Mouse (Mus musculus): ENCODE measurements at regions not wholly inside any gene's neighbourhood (a gene's known extent, or its start where the extent isn't known, plus 50 kb on each side); places are given as distances from the start of the nearest gene placed in this dataset.

DNA sequence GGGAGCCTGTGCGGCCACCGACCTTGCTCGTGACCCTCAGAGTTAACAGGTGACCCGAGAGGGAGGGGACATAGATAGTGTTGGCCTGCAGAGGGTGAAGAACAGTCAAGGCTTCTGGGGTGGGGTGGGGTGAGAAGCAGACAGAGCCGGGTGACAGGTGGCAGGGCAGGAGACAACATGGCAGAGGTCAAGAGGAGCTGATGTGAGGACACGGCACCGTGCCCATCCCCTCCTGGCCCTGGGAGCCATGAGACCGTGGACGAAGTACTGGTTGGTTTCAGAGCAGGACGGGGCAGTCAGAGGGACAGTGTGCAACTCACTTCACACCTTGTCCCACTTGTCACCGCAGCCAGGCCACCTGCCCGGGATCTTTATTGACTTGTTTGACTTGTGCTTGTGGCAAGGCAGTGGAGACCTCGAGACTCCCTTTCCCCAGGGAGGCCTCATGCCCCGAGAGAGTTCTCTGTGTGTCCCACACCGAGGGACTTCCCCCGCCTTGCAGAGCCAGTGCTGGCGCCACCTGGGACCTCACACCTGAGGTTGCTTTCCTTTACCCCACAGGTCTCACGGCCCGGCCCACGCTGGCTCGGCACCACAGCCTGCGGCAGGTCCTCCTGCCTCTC lies 65.4 kb upstream of the Tmem189 start:
- Histone ChIP-seq H3K36me3 (ENCODE audit: control insufficient read depth, insufficient read depth, low read length) (no peaks in the 10 kb centered on the region), H3K27ac (ENCODE audit: low read depth, low read length) (no peak overlapping the region), H3K4me2 (no peak overlapping the region), H3K27me3 (replicated peaks; ENCODE audit: control insufficient read depth, insufficient read depth, low read length) (no peaks in the 10 kb centered on the region), H3K9ac (ENCODE audit: low read depth, low read length) (no peak overlapping the region), H3K4me3 (ENCODE audit: low read depth, low read length) (no peak overlapping the region), H3K4me1 (replicated peaks; ENCODE audit: control insufficient read depth, insufficient read depth, low read length) (peaks cover 25% of the 10 kb centered on the region), H3K9me3 (ENCODE audit: control insufficient read depth, low read length) (no peaks in the 10 kb centered on the region)
- DNase-seq (ENCODE audit: low spot score) (no peak), ATAC-seq (replicated peaks; ENCODE audit: low FRiP score) (no peak)
- WGBS = 69% methylated on average over 22 of the region's 22 CpGs

GRCm38 (mm10) chr2:167753898-167754297 lies 64.3 kb upstream of the Tmem189 start:
- Histone ChIP-seq H3K4me1 (replicated peaks; ENCODE audit: control insufficient read depth, insufficient read depth, low read length) (peaks cover 24% of the 10 kb centered on the region), H3K27ac (ENCODE audit: low read depth, low read length) (no peak overlapping the region), H3K4me3 (ENCODE audit: low read depth, low read length) (no peak overlapping the region), H3K27me3 (replicated peaks; ENCODE audit: control insufficient read depth, insufficient read depth, low read length) (no peaks in the 10 kb centered on the region), H3K9me3 (ENCODE audit: control insufficient read depth, low read length) (no peaks in the 10 kb centered on the region), H3K4me2 (no peak overlapping the region), H3K36me3 (ENCODE audit: control insufficient read depth, insufficient read depth, low read length) (no peaks in the 10 kb centered on the region), H3K9ac (ENCODE audit: low read depth, low read length) (no peak overlapping the region)
- 0 out of 2 replicates have a peak, but pooled peaks have one; percentile 29 for ATAC-seq (replicated peaks; ENCODE audit: low FRiP score)
- DNase-seq (ENCODE audit: low spot score) = no peak
- WGBS = 31% methylated on average over 9 of the region's 9 CpGs

DNA sequence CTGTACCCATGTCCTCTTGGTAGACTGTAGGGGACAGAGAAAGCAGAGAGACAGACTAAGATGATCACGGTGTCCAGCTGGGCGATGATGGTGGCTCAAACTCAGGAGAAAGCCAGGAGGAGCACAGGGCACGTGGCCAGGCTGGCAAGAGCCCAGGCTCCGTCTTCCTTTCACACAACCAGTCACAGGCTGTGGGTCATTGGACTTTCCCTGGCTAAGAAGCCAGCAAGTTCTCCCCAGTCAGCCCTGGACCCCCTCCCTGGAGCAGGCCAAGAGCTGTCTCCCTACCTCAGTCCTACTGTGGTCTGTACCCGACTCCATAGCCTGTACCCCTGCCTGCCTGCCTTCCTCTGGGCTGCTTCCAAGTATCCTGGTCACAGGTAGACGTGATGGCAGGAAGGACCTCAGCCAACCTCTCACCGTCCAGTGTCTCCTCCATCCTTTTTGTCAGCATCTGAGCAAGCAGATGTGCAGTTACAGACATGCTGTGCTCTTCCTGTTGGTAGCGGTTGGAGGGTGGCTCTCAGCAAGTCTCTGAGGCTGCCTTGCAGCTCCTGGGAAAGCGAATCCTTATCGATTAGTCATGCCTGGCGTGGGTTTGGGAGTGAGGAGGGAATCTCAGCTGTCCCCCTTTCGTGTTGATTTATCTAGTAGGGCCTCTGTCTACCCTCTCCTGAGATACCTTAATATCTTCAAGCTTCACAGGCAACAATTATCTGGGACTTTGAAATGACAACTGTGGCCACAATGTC lies 63.4 kb upstream of the Tmem189 start:
- H3K9ac ChIP-seq (ENCODE audit: low read depth, low read length) = no peak overlapping the region
- H3K27ac ChIP-seq (ENCODE audit: low read depth, low read length) = no peak overlapping the region
- H3K4me1 ChIP-seq (replicated peaks; ENCODE audit: control insufficient read depth, insufficient read depth, low read length) = peaks cover 24% of the 10 kb centered on the region
- WGBS = 57% methylated on average over 12 of the region's 12 CpGs
- H3K4me2 ChIP-seq = no peak overlapping the region
- H3K4me3 ChIP-seq (ENCODE audit: low read depth, low read length) = no peak overlapping the region
- no peak for ATAC-seq (replicated peaks; ENCODE audit: low FRiP score)
- H3K27me3 ChIP-seq (replicated peaks; ENCODE audit: control insufficient read depth, insufficient read depth, low read length) = no peaks in the 10 kb centered on the region
- H3K36me3 ChIP-seq (ENCODE audit: control insufficient read depth, insufficient read depth, low read length) = no peaks in the 10 kb centered on the region
- DNase-seq (ENCODE audit: low spot score) = no peak
- H3K9me3 ChIP-seq (ENCODE audit: control insufficient read depth, low read length) = no peaks in the 10 kb centered on the region

DNA sequence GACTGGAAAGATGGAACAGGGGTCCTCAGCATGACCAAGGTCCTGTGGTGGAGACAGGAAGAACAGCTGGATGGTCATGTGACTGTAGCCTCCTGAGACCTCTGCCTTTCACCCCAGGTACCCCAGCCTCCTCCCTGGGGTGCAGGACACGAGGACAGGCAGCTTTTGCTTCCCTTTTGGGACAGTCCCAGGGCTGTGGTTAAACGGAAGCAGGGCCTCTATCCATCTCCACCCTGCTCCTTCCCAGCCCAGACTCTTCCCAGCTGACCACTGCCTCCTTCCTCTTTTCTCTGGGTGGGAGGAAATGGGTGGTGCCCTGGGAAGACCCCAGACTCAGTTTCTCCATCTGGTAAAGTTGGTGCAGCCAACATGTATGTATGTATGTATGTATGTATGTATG lies 62.0 kb upstream of the Tmem189 start:
- no peak for DNase-seq (ENCODE audit: low spot score)
- H3K4me3 ChIP-seq (ENCODE audit: low read depth, low read length) = no peak overlapping the region
- H3K4me2 ChIP-seq = no peak overlapping the region
- no peaks in the 10 kb centered on the region for H3K9me3 ChIP-seq (ENCODE audit: control insufficient read depth, low read length)
- no peak overlapping the region for H3K9ac ChIP-seq (ENCODE audit: low read depth, low read length)
- no peaks in the 10 kb centered on the region for H3K36me3 ChIP-seq (ENCODE audit: control insufficient read depth, insufficient read depth, low read length)
- 34% methylated on average over 2 of the region's 2 CpGs for WGBS
- H3K27ac ChIP-seq (ENCODE audit: low read depth, low read length) = no peak overlapping the region
- H3K4me1 ChIP-seq (replicated peaks; ENCODE audit: control insufficient read depth, insufficient read depth, low read length) = peaks cover 25% of the 10 kb centered on the region
- H3K27me3 ChIP-seq (replicated peaks; ENCODE audit: control insufficient read depth, insufficient read depth, low read length) = no peaks in the 10 kb centered on the region
- ATAC-seq (replicated peaks; ENCODE audit: low FRiP score) = no peak

GRCm38 (mm10) chr2:167748297-167748696 lies 58.7 kb upstream of the Tmem189 start:
- Histone ChIP-seq H3K4me1 (replicated peaks; ENCODE audit: control insufficient read depth, insufficient read depth, low read length) (peaks cover 13% of the 10 kb centered on the region), H3K27ac (ENCODE audit: low read depth, low read length) (no peak overlapping the region), H3K4me3 (ENCODE audit: low read depth, low read length) (no peak overlapping the region), H3K9me3 (ENCODE audit: control insufficient read depth, low read length) (no peaks in the 10 kb centered on the region), H3K36me3 (ENCODE audit: control insufficient read depth, insufficient read depth, low read length) (no peaks in the 10 kb centered on the region), H3K9ac (ENCODE audit: low read depth, low read length) (no peak overlapping the region), H3K4me2 (no peak overlapping the region), H3K27me3 (replicated peaks; ENCODE audit: control insufficient read depth, insufficient read depth, low read length) (no peaks in the 10 kb centered on the region)
- 90% methylated on average over 6 of the region's 6 CpGs for WGBS
- ATAC-seq (replicated peaks; ENCODE audit: low FRiP score) (no peak), DNase-seq (ENCODE audit: low spot score) (no peak)

DNA sequence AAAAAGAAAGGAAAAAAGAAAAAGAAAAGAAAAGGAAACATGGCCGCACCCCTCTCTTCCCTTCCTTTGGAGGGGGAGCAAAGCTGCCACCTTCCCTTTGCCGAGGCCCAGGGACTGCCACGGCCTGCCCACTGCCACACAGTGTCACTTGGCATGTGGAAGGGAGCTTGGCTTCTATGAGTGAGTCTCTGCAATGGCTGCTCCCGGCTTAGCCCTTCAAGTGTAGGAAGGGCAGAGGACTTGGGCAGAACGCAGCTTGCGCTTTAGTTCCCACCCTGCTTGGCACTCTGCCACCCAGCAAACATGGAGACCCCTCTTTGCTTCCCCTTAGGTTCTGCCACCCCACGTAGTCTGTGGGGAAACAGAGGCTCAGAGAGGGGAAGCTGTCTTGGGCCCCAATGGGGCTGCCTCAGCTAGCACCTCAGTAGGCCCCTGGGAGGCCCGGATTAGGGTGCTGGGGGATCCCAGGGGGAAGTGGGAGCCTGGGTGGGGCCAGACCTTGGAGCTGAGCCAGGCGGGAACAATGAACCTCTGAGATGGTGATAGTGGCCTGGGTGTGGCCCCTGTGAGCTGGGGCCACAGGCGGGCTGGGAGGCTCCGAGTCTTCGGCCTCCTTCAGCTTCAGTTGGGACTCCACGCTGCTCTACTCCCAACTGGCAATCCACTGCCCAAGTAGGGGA lies 57.7 kb upstream of the Tmem189 start:
- peak; percentile 80; the same call in 1 of the 2 replicates for ATAC-seq (replicated peaks; ENCODE audit: low FRiP score)
- WGBS = 65% methylated on average over 13 of the region's 13 CpGs
- H3K36me3 ChIP-seq (ENCODE audit: control insufficient read depth, insufficient read depth, low read length) = no peaks in the 10 kb centered on the region
- H3K27me3 ChIP-seq (replicated peaks; ENCODE audit: control insufficient read depth, insufficient read depth, low read length) = no peaks in the 10 kb centered on the region
- H3K4me3 ChIP-seq (ENCODE audit: low read depth, low read length) = no peak overlapping the region
- peaks cover 13% of the 10 kb centered on the region for H3K4me1 ChIP-seq (replicated peaks; ENCODE audit: control insufficient read depth, insufficient read depth, low read length)
- no peaks in the 10 kb centered on the region for H3K9me3 ChIP-seq (ENCODE audit: control insufficient read depth, low read length)
- peak overlapping the region; percentile 23; the same call in 1 of the 2 replicates for H3K4me2 ChIP-seq
- DNase-seq (ENCODE audit: low spot score) = no peak
- 0 out of 2 replicates have a peak overlapping the region, but pooled peaks have one; percentile 2 for H3K9ac ChIP-seq (ENCODE audit: low read depth, low read length)
- 0 out of 2 replicates have a peak overlapping the region, but pooled peaks have one; percentile 2 for H3K27ac ChIP-seq (ENCODE audit: low read depth, low read length)

DNA sequence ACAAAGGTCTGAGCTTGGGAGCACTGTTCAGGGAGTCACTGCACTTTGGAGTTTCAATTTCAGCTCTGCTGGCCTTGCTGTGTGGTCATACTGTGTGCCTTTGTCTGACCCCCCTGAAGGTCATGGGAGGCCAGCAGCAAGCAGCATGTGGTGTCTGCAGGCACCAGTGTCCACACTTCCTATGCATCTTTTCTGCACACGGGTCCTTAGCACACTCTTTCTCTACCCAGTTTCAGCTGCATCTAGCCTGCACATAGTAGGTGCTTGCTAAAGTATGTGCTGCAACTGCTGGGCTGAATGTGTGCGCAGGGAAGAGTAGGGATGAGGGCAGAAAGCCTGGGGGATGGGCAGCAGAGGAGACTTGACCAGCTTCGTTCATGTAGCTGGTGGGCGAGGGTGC lies 56.7 kb upstream of the Tmem189 start:
- Histone ChIP-seq H3K4me3 (ENCODE audit: low read depth, low read length) (no peak overlapping the region), H3K27ac (ENCODE audit: low read depth, low read length) (no peak overlapping the region), H3K4me1 (replicated peaks; ENCODE audit: control insufficient read depth, insufficient read depth, low read length) (peaks cover 13% of the 10 kb centered on the region), H3K27me3 (replicated peaks; ENCODE audit: control insufficient read depth, insufficient read depth, low read length) (no peaks in the 10 kb centered on the region), H3K36me3 (ENCODE audit: control insufficient read depth, insufficient read depth, low read length) (no peaks in the 10 kb centered on the region), H3K9ac (ENCODE audit: low read depth, low read length) (no peak overlapping the region), H3K9me3 (ENCODE audit: control insufficient read depth, low read length) (no peaks in the 10 kb centered on the region), H3K4me2 (no peak overlapping the region)
- 86% methylated on average over 4 of the region's 4 CpGs for WGBS
- ATAC-seq (replicated peaks; ENCODE audit: low FRiP score) = no peak
- DNase-seq (ENCODE audit: low spot score) = no peak

GRCm38 (mm10) chr2:167745409-167745808 lies 55.8 kb upstream of the Tmem189 start:
- ATAC-seq (replicated peaks; ENCODE audit: low FRiP score) = no peak
- no peaks in the 10 kb centered on the region for H3K9me3 ChIP-seq (ENCODE audit: control insufficient read depth, low read length)
- no peaks in the 10 kb centered on the region for H3K27me3 ChIP-seq (replicated peaks; ENCODE audit: control insufficient read depth, insufficient read depth, low read length)
- H3K4me2 ChIP-seq = no peak overlapping the region
- no peaks in the 10 kb centered on the region for H3K36me3 ChIP-seq (ENCODE audit: control insufficient read depth, insufficient read depth, low read length)
- H3K9ac ChIP-seq (ENCODE audit: low read depth, low read length) = no peak overlapping the region
- H3K4me3 ChIP-seq (ENCODE audit: low read depth, low read length) = no peak overlapping the region
- no peak for DNase-seq (ENCODE audit: low spot score)
- H3K4me1 ChIP-seq (replicated peaks; ENCODE audit: control insufficient read depth, insufficient read depth, low read length) = peaks cover 14% of the 10 kb centered on the region
- H3K27ac ChIP-seq (ENCODE audit: low read depth, low read length) = no peak overlapping the region
- WGBS = 84% methylated on average over 6 of the region's 6 CpGs
